Mouse (Mus musculus): ENCODE data around the gene Lsamp.

GRCm38 (mm10) chr16:40182918-40183317, 198.8 kb downstream of the Lsamp start:
- TF ChIP-seq CTCF (IDR thresholded peaks at IDR 0.05; ENCODE audit: low read depth, low read length) (no peak), POLR2A (IDR thresholded peaks at IDR 0.05; ENCODE audit: insufficient read depth, low read length) (no peak)
